Mouse (Mus musculus) B cell, adult 2 months (primary cell): ENCODE results near the gene Acan.
A peak's percentile ranks its signal among the peaks of the same experiment; 100 is the strongest.

Experiments
- DNase-seq, 2 experiments: peaks; one replicate each; pipeline ENCODE4 v3.0.0; 2022

Gene Acan

GRCm38 (mm10) chr7:79053383-79053889, at the start of gene Acan:
TSS of gene Acan (plus strand) at chr7:79053483.
- no peak for DNase-seq

GRCm38 (mm10) chr7:79021293-79021905, 31.9 kb upstream of the Acan start:
- DNase-seq, result no peak

- no peak for DNase-seq
These were observed 24.1 kb upstream of the Acan start for GRCm38 (mm10) chr7:79029138-79029537.

GRCm38 (mm10) chr7:79033745-79034144, 19.5 kb upstream of the Acan start:
- no peak for DNase-seq

GRCm38 (mm10) chr7:79034521-79034920, 18.8 kb upstream of the Acan start:
- DNase-seq, result no peak

GRCm38 (mm10) chr7:79052081-79052480, 1.2 kb upstream of the Acan start:
- DNase-seq, result no peak

- DNase-seq, result no peak
These were observed 531 bp upstream of the Acan start for GRCm38 (mm10) chr7:79052521-79053382.

GRCm38 (mm10) chr7:79054111-79054510, 828 bp downstream of the Acan start:
- DNase-seq, result no peak

GRCm38 (mm10) chr7:79058546-79058945, 5.3 kb downstream of the Acan start:
- no peak for DNase-seq

- DNase-seq, result no peak
These were observed 14.2 kb downstream of the Acan start for GRCm38 (mm10) chr7:79067466-79067865.

GRCm38 (mm10) chr7:79068231-79068630, 14.9 kb downstream of the Acan start:
- DNase-seq, result no peak

- no peak for DNase-seq
These were observed 25.9 kb downstream of the Acan start for GRCm38 (mm10) chr7:79079212-79079611.

GRCm38 (mm10) chr7:79080572-79081399, 27.5 kb downstream of the Acan start:
- peak; percentile 50 to 54 for DNase-seq

- peak; percentile 24 to 29 for DNase-seq
These were observed 35.8 kb downstream of the Acan start for GRCm38 (mm10) chr7:79089111-79089510.

- no peak for DNase-seq
These were observed 43.2 kb downstream of the Acan start for GRCm38 (mm10) chr7:79096492-79096891.

- DNase-seq, result no peak
These were observed 60.6 kb downstream of the Acan start for GRCm38 (mm10) chr7:79113848-79114247.

- DNase-seq, result no peak
These were observed 70.2 kb downstream of the Acan start for GRCm38 (mm10) chr7:79123465-79123864.

- DNase-seq, result no peak
These were observed 76.6 kb downstream of the Acan start for GRCm38 (mm10) chr7:79129883-79130282.

- no peak for DNase-seq
These were observed 77.1 kb downstream of the Acan start for GRCm38 (mm10) chr7:79130385-79130784.

GRCm38 (mm10) chr7:79130843-79131444, 77.7 kb downstream of the Acan start, which contains the start of gene Hapln3:
TSS of gene Hapln3 (minus strand) at chr7:79131018.
- DNase-seq, result no peak

- no peak for DNase-seq
These were observed 80.1 kb downstream of the Acan start for GRCm38 (mm10) chr7:79133391-79133790.

GRCm38 (mm10) chr7:79139328-79139824, 86.1 kb downstream of the Acan start:
- DNase-seq, result no peak
